Mouse (Mus musculus) hindbrain, embryonic 14.5 days (tissue): ENCODE data around the gene Myof. TPM values are rescaled to one million over a fixed set of nuclear protein-coding genes. Genes with fewer than 3 reads are reported as not detected.

Experiments used
- ATAC-seq: fragments of 200-750 bp; cut with Nextera tagmentation; 2 replicates; pipeline ENCODE4 v1.8.0; 2017; ENCODE audit warnings: moderate number of reproducible peaks, mild to moderate bottlenecking, moderate TSS enrichment, moderate library complexity; ENCODE audit not compliant: low FRiP score
- DNase-seq: peaks from one replicate; pipeline ENCODE4 v3.0.0-alpha.2; 2015; ENCODE audit warnings: low spot score
- H3K27ac ChIP-seq: fragments of 300-500 bp; sonication (generic); 2 replicates; pipeline ENCODE4 v1.5.1; 2014; ENCODE audit warnings: mild to moderate bottlenecking, moderate library complexity
- H3K27me3 ChIP-seq: fragments of 300-500 bp; sonication (generic); 2 replicates; pipeline ENCODE4 v1.6.1; 2014; ENCODE audit warnings: mild to moderate bottlenecking, low read length, mixed read lengths; ENCODE audit not compliant: control insufficient read depth, insufficient read depth
- H3K36me3 ChIP-seq: fragments of 300-500 bp; sonication (generic); replicated peaks from 2 replicates; pipeline ENCODE4 v1.6.1; 2014; ENCODE audit not compliant: control insufficient read depth, insufficient read depth
- H3K4me1 ChIP-seq: fragments of 300-500 bp; sonication (generic); replicated peaks from 2 replicates; pipeline ENCODE4 v1.6.1; 2014; ENCODE audit warnings: antibody characterized with exemption, low read length, mixed read lengths; ENCODE audit not compliant: control insufficient read depth, insufficient read depth
- H3K4me2 ChIP-seq: fragments of 300-500 bp; sonication (generic); replicated peaks from 2 replicates; pipeline ENCODE4 v1.6.1; 2014; ENCODE audit warnings: mild to moderate bottlenecking, moderate library complexity
- H3K4me3 ChIP-seq: fragments of 300-500 bp; sonication (generic); replicated peaks from 2 replicates; pipeline ENCODE4 v1.5.1; 2014; ENCODE audit warnings: mild to moderate bottlenecking, low read length
- H3K9ac ChIP-seq: fragments of 300-500 bp; sonication (generic); 2 replicates; pipeline ENCODE4 v1.6.1; 2014
- H3K9me3 ChIP-seq: fragments of 300-500 bp; sonication (generic); 2 replicates; pipeline ENCODE4 v1.6.1; 2016; ENCODE audit warnings: low read length; ENCODE audit not compliant: control insufficient read depth
- WGBS: fragments of 180-500 bp; shearing (Covaris S2); extraction: QIAGEN DNeasy Blood & Tissue Kit; methylation state at CpG from one replicate; pipeline ENCODE4 v1.1.7; 2014; 5-methylcytosine and 5-hydroxymethylcytosine counted together
- polyA plus RNA-seq: library from polyadenylated mRNA; unstranded; fragments of >200 nt; fragmentation: Nextera tagmentation; extraction: Ambion mirVana; gene quantifications from 2 replicates; pipeline ENCODE4 v1.2.1, GENCODE M21; 2014

The Myof gene
- polyA plus RNA-seq, 1 experiment from 2014 or later = 3.2 TPM

- Histone ChIP-seq H3K4me2 (no peak overlapping the region), H3K9ac (no peak overlapping the region), H3K27me3 (no peaks in the 10 kb centered on the region), H3K27ac (no peak overlapping the region), H3K9me3 (no peaks in the 10 kb centered on the region), H3K4me3 (no peak overlapping the region), H3K4me1 (no peaks in the 10 kb centered on the region), H3K36me3 (no peaks in the 10 kb centered on the region)
- WGBS = 80% methylated on average over 5 of the region's 5 CpGs
- DNase-seq (no peak), ATAC-seq (no peak)
These were observed 73.4 kb downstream of the Myof start for GRCm38 (mm10) chr19:37970004-37970403.

- H3K27me3 ChIP-seq = no peaks in the 10 kb centered on the region
- H3K27ac ChIP-seq = no peak overlapping the region
- DNase-seq (no peak), ATAC-seq (no peak)
- H3K4me2 ChIP-seq = no peak overlapping the region
- 80% methylated on average over 4 of the region's 4 CpGs for WGBS
- H3K4me1 ChIP-seq = no peaks in the 10 kb centered on the region
- H3K9ac ChIP-seq = no peak overlapping the region
- H3K9me3 ChIP-seq = no peaks in the 10 kb centered on the region
- no peak overlapping the region for H3K4me3 ChIP-seq
- H3K36me3 ChIP-seq = no peaks in the 10 kb centered on the region
These were observed 77.5 kb downstream of the Myof start for GRCm38 (mm10) chr19:37965828-37966227.

GRCm38 (mm10) chr19:37963421-37963820, 80.0 kb downstream of the Myof start:
- H3K4me3 ChIP-seq = no peak overlapping the region
- no peaks in the 10 kb centered on the region for H3K36me3 ChIP-seq
- ATAC-seq (no peak), DNase-seq (no peak)
- H3K27me3 ChIP-seq = no peaks in the 10 kb centered on the region
- no peak overlapping the region for H3K9ac ChIP-seq
- H3K4me1 ChIP-seq = no peaks in the 10 kb centered on the region
- H3K4me2 ChIP-seq = no peak overlapping the region
- no peaks in the 10 kb centered on the region for H3K9me3 ChIP-seq
- H3K27ac ChIP-seq = no peak overlapping the region
- 87% methylated on average over 5 of the region's 5 CpGs for WGBS

GRCm38 (mm10) chr19:37960791-37961190, 82.6 kb downstream of the Myof start:
- WGBS = 95% methylated on average over 9 of the region's 9 CpGs
- DNase-seq (no peak), ATAC-seq (no peak)
- no peak overlapping the region for H3K9ac ChIP-seq
- H3K36me3 ChIP-seq = no peaks in the 10 kb centered on the region
- H3K27ac ChIP-seq = no peak overlapping the region
- H3K27me3 ChIP-seq = no peaks in the 10 kb centered on the region
- H3K4me2 ChIP-seq = no peak overlapping the region
- no peaks in the 10 kb centered on the region for H3K4me1 ChIP-seq
- H3K9me3 ChIP-seq = no peaks in the 10 kb centered on the region
- H3K4me3 ChIP-seq = no peak overlapping the region

GRCm38 (mm10) chr19:37959543-37960215, 83.7 kb downstream of the Myof start:
- Histone ChIP-seq H3K36me3 (no peaks in the 10 kb centered on the region), H3K4me1 (no peaks in the 10 kb centered on the region), H3K4me2 (no peak overlapping the region), H3K4me3 (no peak overlapping the region), H3K9ac (no peak overlapping the region), H3K27me3 (no peaks in the 10 kb centered on the region), H3K9me3 (no peaks in the 10 kb centered on the region), H3K27ac (no peak overlapping the region)
- DNase-seq (no peak), ATAC-seq (no peak)
- 88% methylated on average over 10 of the region's 10 CpGs for WGBS

GRCm38 (mm10) chr19:37959076-37959475, 84.3 kb downstream of the Myof start:
- WGBS = 46% methylated on average over 6 of the region's 6 CpGs
- Histone ChIP-seq H3K36me3 (no peaks in the 10 kb centered on the region), H3K27ac (no peak overlapping the region), H3K9ac (no peak overlapping the region), H3K27me3 (no peaks in the 10 kb centered on the region), H3K4me2 (no peak overlapping the region), H3K4me3 (no peak overlapping the region), H3K4me1 (no peaks in the 10 kb centered on the region), H3K9me3 (no peaks in the 10 kb centered on the region)
- ATAC-seq (no peak), DNase-seq (no peak)

GRCm38 (mm10) chr19:37957256-37957655, 86.1 kb downstream of the Myof start:
- Histone ChIP-seq H3K9me3 (no peaks in the 10 kb centered on the region), H3K36me3 (no peaks in the 10 kb centered on the region), H3K9ac (no peak overlapping the region), H3K4me1 (no peaks in the 10 kb centered on the region), H3K4me2 (no peak overlapping the region), H3K27ac (no peak overlapping the region), H3K27me3 (no peaks in the 10 kb centered on the region), H3K4me3 (no peak overlapping the region)
- WGBS = 82% methylated on average over 7 of the region's 7 CpGs
- no peak for ATAC-seq
- DNase-seq = no peak

GRCm38 (mm10) chr19:37956006-37956405, 87.4 kb downstream of the Myof start:
- no peak for DNase-seq
- no peaks in the 10 kb centered on the region for H3K27me3 ChIP-seq
- no peaks in the 10 kb centered on the region for H3K4me1 ChIP-seq
- no peaks in the 10 kb centered on the region for H3K9me3 ChIP-seq
- H3K4me3 ChIP-seq = no peak overlapping the region
- no peaks in the 10 kb centered on the region for H3K36me3 ChIP-seq
- no peak overlapping the region for H3K27ac ChIP-seq
- no peak overlapping the region for H3K4me2 ChIP-seq
- ATAC-seq = no peak
- H3K9ac ChIP-seq = no peak overlapping the region
- 85% methylated on average over 3 of the region's 3 CpGs for WGBS

GRCm38 (mm10) chr19:37955425-37956001, 87.9 kb downstream of the Myof start:
- DNase-seq = peak; percentile 88
- Histone ChIP-seq H3K36me3 (no peaks in the 10 kb centered on the region), H3K4me3 (no peak overlapping the region), H3K9me3 (no peaks in the 10 kb centered on the region), H3K4me1 (no peaks in the 10 kb centered on the region), H3K27ac (no peak overlapping the region), H3K4me2 (no peak overlapping the region), H3K9ac (no peak overlapping the region), H3K27me3 (no peaks in the 10 kb centered on the region)
- peak; percentile 86 for ATAC-seq
- 39% methylated on average over 7 of the region's 7 CpGs for WGBS
